Mouse (Mus musculus) hindlimb bud, embryonic 11.5 days (tissue): ENCODE measurements around the gene Drosha.
"Not testable (repeated sequence)": the region's sequence is repeated elsewhere in the genome, so short reads cannot be mapped to it uniquely, and the experiment has no call there.

Source experiments
- DNase-seq: peaks from one replicate; pipeline ENCODE4 v3.0.0-alpha.2; 2012; ENCODE audit warnings: low read depth, low spot score; ENCODE audit errors: extremely low spot score

Gene Drosha

DNA sequence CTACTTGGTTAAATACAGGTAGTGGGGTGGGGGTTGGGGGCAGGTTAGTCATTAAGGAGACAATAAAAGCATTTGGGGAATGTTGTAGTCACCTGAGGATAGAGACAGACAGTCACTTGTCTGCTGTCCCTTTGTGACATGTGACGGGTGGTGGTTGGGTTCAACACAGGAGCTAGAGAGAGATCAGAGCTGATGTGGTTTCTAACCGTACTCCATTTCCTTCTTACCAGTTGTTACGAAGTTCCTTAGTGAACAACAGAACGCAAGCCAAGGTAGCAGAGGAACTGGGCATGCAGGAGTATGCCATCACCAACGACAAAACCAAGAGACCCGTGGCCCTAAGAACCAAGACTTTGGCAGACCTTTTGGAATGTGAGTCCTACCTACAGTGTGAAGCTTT, 99.2 kb downstream of the Drosha start:
- DNase-seq, result no peak

DNA sequence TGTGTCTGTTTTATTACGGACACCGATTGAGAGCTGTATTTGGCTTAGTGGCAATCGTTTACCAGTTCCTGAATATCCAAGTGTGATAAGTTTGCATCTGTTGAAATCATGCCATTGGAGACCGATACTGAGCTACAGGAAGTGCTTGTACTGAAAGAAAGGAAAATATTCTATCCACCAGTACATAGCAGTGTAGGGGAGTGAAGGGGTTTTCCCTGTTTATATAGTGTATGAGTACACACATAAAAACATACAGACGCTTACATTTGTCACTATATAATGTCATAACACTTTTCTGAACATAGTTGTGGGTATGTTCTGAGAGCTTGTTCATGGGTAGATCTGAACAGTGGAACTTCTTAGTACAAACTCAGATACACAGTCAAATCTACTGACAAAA, 106.9 kb downstream of the Drosha start:
- DNase-seq, result no peak

DNA sequence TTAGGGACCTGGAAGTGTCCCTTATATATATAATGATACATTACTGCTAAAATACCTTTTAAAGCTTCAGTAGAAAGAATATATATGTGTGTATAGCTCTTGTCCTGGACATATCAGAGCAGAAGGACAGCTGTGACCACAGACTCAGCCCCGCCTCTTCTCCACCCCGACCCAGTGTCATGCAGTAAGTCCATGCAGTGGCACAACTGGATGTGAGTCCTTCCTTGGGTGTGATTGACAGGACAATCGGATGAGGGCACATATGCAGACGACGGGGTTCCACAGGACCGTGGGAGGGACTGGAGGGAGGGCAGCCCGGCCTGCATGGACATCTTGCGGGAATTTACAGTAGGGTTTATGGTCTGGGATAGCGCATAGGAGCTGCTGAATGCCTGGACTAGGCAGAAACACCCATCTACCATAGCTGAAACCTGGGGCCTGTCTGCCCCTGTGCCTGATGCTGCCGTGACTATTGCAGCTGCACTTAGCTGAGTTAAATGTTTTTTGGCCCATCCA, 111.7 kb downstream of the Drosha start:
- no peak for DNase-seq

DNA sequence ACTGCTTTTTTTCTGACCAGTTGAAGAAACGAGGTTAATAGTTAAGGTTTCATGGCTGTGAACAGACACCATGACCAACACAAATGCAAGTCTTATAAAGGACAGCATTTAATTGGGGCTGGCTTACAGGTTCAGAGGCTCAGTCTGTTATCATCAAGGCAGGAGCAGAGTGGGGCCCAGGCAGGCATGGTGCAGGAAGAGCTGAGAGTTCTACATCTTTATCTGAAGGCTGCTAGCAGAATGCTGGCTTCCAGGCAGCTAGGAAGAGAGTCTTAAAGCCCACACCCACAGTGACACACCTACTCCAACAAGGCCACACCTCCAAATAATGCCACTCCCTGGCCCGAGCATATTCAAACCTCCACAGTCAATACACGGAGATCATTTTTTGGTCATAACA, 112.7 kb downstream of the Drosha start:
- DNase-seq, result not testable (repeated sequence)

DNA sequence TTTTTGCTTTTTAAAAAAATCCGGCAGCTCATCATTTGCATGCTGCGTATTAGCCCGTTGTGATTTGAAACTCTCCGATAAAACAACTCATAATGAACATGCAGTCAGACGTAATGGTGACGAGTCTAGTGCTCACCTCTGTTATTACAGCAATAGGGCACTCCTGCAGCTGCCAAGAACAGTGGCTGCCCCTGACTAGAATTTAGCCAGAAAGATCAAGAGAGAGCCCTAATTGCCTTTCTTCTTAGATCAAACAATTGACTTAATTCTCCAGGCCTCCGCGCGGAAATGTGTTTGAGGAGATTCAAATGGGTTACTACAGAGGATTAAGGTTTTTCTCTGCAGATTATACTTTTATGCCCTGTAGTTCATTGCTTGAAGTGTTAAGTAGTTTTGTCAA, 116.5 kb downstream of the Drosha start:
- DNase-seq, result no peak

DNA sequence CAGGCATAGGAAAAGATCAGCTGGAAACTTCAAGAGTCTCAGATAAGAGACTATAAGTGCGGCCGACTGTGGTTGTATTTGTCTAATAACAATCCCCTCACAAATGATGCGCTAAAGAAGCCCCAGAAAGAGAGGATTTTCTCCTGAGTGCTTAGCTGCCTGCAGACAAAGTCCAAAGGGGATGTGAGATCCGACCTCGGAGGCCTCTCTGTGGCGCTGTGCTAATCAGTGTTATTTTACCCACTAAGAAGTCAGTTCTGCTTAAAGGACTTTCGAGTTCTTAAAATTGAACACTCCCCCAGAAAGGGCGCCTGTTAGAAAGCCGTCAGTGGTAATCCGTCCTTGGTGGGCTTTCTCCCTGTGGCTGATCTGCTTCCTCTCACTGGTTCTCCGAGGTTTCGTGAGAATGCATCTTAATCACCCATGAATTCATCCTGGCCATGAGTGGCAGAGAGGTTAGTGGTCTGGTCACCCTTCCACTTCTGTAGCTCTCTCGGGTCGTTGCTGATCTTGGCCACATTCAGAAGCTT, 117.1 kb downstream of the Drosha start:
- no peak for DNase-seq

DNA sequence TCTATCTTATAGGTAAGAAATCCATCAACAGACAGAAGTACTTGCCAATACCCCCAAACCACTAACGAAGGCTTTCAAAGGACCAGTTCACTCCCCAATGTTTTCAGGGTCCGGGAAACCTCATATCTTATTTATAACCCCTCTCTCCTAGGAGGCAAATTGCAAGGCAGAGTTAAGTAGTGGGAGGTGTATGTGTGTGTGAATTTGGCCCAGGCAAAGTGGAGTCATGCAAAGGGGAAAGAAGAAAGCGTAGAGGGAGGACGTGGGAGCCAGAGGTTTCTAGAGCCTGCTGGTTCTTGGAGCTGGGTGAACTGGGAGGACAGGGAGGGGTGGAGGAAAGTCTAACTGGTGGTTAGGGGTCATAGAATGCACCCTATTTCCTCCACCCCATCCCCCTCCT, 117.8 kb downstream of the Drosha start:
- DNase-seq, result no peak

DNA sequence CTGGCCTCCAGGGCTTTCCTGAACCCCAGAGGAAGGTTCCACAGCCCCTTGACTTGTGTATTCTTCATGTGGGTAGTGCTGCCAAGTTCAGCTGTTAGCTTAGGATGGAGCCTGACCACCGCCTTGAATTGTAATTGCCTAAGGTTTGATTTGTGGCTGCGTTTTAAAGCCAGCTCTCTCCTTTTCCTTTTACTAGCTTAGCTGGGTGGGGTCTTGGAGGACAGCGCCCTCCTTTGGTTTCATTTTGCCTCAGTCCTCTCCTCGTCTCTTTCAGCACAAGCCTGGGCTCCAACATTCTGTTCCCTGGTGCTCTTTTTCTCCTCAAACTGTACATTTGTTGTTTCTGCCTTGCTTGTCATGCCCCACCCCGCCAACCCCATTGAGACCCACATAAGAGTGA, 133.4 kb downstream of the Drosha start:
- DNase-seq, result no peak

DNA sequence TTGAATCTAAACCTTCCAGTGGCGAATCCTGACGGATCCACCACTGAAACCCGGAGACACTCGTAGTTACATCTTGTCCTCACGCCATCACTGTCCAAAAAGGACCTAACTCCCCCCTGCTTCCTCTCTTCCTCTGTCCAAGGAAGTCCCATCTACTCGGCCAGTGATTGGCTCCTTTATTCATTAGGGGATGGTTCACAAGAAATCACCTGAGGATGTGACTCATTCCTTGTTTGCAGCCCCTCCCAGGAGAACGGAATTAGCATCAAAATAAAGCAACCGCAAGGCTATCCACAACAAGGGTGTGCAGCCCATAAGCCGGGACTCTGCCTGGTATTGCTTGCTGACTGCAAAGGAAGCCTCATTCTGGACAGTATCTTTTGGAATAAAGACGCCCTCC, 137.6 kb downstream of the Drosha start:
- DNase-seq, result no peak

DNA sequence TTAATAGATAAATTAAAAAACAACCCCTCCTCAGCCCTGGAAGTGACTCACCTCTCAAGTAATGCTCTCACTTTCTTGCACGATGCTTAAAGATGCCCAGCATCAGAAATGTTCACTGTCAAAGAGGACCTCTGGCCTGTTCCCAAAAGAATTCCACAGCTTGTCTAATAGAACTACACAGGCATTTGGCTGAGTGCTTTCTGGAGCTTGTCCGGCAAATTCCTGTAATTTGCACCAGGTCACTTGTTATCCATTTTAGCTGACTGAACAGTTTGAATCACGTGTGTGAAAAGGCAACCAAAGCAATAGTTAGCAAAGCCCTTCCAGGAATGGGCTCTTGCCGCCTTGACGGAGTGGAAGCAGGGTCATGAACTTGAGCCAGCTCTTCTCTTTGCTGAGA, 140.6 kb downstream of the Drosha start:
- no peak for DNase-seq

DNA sequence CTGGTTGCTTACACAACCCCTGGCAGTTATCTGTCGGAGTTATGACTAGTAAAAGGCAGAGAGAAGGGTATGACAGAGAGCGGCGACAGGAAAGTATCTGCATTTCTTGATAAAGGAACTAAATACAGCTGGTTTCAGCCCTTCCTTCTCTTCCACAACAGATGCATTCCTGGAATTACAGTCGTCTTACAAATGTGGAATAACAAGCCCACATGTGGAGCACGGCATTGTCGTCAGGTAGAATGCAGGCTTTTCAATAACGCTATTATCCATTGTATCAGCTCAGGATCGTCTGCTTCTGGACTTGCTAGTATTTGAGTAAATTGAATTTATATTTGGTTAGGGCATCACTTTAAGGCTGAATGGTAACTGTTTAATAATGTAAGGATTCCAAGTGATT, 144.2 kb downstream of the Drosha start:
- no peak for DNase-seq

DNA sequence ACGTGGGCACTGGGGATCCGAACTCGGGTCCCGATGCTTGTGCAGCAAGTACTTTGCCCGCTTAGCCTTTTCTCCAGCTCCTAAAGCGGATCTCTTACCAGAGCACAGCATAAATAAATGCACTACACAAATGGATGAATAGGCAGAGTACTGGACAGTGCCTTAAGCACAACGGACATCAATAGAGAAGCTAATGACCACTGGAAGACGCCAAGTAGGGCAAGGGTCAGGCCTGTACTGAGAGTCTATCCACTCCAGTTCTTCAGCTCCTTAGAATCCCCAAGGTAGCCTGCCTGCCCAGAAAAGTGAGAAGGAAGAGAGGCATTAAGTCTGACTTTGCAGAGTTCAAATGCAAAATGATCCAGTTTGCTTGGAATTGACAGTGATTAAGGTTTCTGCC, 147.8 kb downstream of the Drosha start:
- DNase-seq, result no peak
